Mouse (Mus musculus) lung, postnatal 14 days (tissue): ENCODE measurements around the gene 4921504E06Rik.

Experiments
- DNase-seq: peaks from one replicate; pipeline ENCODE4 v3.0.0; 2021

4921504E06Rik gene

GRCm38 (mm10) chr2:19553821-19554592, at the start of gene 4921504E06Rik:
TSS of gene 4921504E06Rik (minus strand) at chr2:19553914.
- peak; percentile 79 for DNase-seq

- DNase-seq, result no peak
Observed at GRCm38 (mm10) chr2:19601386-19601925, 47.7 kb upstream of the 4921504E06Rik start.

GRCm38 (mm10) chr2:19600860-19601259, 47.1 kb upstream of the 4921504E06Rik start:
- no peak for DNase-seq

- DNase-seq, result no peak
Observed at GRCm38 (mm10) chr2:19599801-19600200, 46.1 kb upstream of the 4921504E06Rik start.

- no peak for DNase-seq
Observed at GRCm38 (mm10) chr2:19596988-19597387, 43.3 kb upstream of the 4921504E06Rik start.

- no peak for DNase-seq
Observed at GRCm38 (mm10) chr2:19596426-19596825, 42.7 kb upstream of the 4921504E06Rik start.

GRCm38 (mm10) chr2:19594856-19595255, 41.1 kb upstream of the 4921504E06Rik start:
- DNase-seq, result no peak

GRCm38 (mm10) chr2:19579846-19580245, 26.1 kb upstream of the 4921504E06Rik start:
- DNase-seq, result no peak

GRCm38 (mm10) chr2:19579180-19579579, 25.5 kb upstream of the 4921504E06Rik start:
- no peak for DNase-seq

- no peak for DNase-seq
Observed at GRCm38 (mm10) chr2:19562114-19562829, 8.6 kb upstream of the 4921504E06Rik start.

GRCm38 (mm10) chr2:19560654-19561053, 6.9 kb upstream of the 4921504E06Rik start:
- DNase-seq, result no peak

- peak; percentile 46 for DNase-seq
Observed at GRCm38 (mm10) chr2:19560071-19560470, 6.4 kb upstream of the 4921504E06Rik start.

- no peak for DNase-seq
Observed at GRCm38 (mm10) chr2:19551396-19551795, 2.3 kb downstream of the 4921504E06Rik start.

- DNase-seq, result no peak
Observed at GRCm38 (mm10) chr2:19540906-19541305, 12.8 kb downstream of the 4921504E06Rik start.

- DNase-seq, result no peak
Observed at GRCm38 (mm10) chr2:19529428-19529827, 24.3 kb downstream of the 4921504E06Rik start.

GRCm38 (mm10) chr2:19528797-19529196, 24.9 kb downstream of the 4921504E06Rik start:
- peak; percentile 75 for DNase-seq

- DNase-seq, result no peak
Observed at GRCm38 (mm10) chr2:19524071-19524470, 29.6 kb downstream of the 4921504E06Rik start.

GRCm38 (mm10) chr2:19521662-19522061, 32.1 kb downstream of the 4921504E06Rik start:
- peak; percentile 37 for DNase-seq

- DNase-seq, result no peak
Observed at GRCm38 (mm10) chr2:19520617-19521016, 33.1 kb downstream of the 4921504E06Rik start.

- DNase-seq, result peak; percentile 62
Observed at GRCm38 (mm10) chr2:19519768-19520167, 33.9 kb downstream of the 4921504E06Rik start.

- DNase-seq, result no peak
Observed at GRCm38 (mm10) chr2:19517952-19518351, 35.8 kb downstream of the 4921504E06Rik start.

GRCm38 (mm10) chr2:19512381-19512780, 41.3 kb downstream of the 4921504E06Rik start:
- no peak for DNase-seq

GRCm38 (mm10) chr2:19511032-19511431, 42.7 kb downstream of the 4921504E06Rik start:
- DNase-seq, result no peak

GRCm38 (mm10) chr2:19505744-19506143, 48.0 kb downstream of the 4921504E06Rik start:
- no peak for DNase-seq
